Mouse (Mus musculus) cerebellum, postnatal 4 days (tissue): ENCODE results near the gene Sycn.

Source experiments
- DNase-seq, 2 experiments: peaks; one replicate each; pipeline ENCODE4 v3.0.0; 2022; ENCODE audit warnings: low spot score in 2 of 2, mixed read lengths in 1 of 2

The Sycn gene

DNA sequence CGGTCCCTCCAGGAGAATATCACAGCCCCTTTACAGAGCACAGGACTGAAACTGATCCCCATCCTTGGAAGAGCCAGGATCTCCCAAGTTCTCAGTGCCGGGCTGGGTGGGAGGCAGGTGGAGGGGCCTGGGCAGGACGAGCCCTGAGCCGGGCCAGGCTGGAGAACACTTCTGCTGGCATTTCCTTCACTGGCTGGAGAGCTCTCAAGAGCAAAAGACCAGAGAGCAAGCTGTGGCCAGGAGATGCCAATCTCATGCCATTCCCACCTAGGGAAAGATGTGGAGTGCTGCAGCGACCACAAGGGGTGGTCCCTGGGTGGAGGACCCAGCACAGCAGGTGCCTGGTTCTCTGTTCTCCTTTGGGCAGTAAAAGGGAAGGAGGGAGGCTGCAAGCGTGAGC lies 44.3 kb downstream of the Sycn start:
- no peak for DNase-seq

GRCm38 (mm10) chr7:28586663-28587411 lies 46.2 kb downstream of the Sycn start:
- no peak for DNase-seq

GRCm38 (mm10) chr7:28587644-28588043 lies 47.0 kb downstream of the Sycn start:
- no peak for DNase-seq
